Mouse (Mus musculus) liver, embryonic 12.5 days (tissue): ENCODE results near the gene Gm10799. TPM values are rescaled to one million over a fixed set of nuclear protein-coding genes. Genes with fewer than 3 reads are reported as not detected.
"Not testable (repeated sequence)": the region's sequence is repeated elsewhere in the genome, so short reads cannot be mapped to it uniquely, and the experiment has no call there.

Source experiments
- ATAC-seq: fragments of 200-750 bp; cut with Nextera tagmentation; 2 replicates; pipeline ENCODE4 v1.8.0; 2017; ENCODE audit warnings: moderate number of reproducible peaks, mild to moderate bottlenecking, moderate library complexity
- H3K27ac ChIP-seq: fragments of 300-500 bp; sonication (generic); 2 replicates; pipeline ENCODE4 v1.5.1; 2016; ENCODE audit warnings: mild to moderate bottlenecking
- H3K27me3 ChIP-seq: fragments of 300-500 bp; sonication (generic); replicated peaks from 2 replicates; pipeline ENCODE4 v1.6.1; 2016; ENCODE audit warnings: mild to moderate bottlenecking, moderate library complexity
- H3K36me3 ChIP-seq: fragments of 300-500 bp; sonication (generic); 2 replicates; pipeline ENCODE4 v1.6.1; 2016; ENCODE audit warnings: mild to moderate bottlenecking, moderate library complexity
- H3K4me1 ChIP-seq: fragments of 300-500 bp; sonication (generic); 2 replicates; pipeline ENCODE4 v1.6.1; 2016
- H3K4me2 ChIP-seq: fragments of 300-500 bp; sonication (generic); 2 replicates; pipeline ENCODE4 v1.6.1; 2016; ENCODE audit warnings: mild to moderate bottlenecking, moderate library complexity
- H3K4me3 ChIP-seq: fragments of 300-500 bp; sonication (generic); 2 replicates; pipeline ENCODE4 v1.5.1; 2016; ENCODE audit warnings: mild to moderate bottlenecking, moderate library complexity
- H3K9ac ChIP-seq: fragments of 300-500 bp; sonication (generic); 2 replicates; pipeline ENCODE4 v1.6.1; 2016; ENCODE audit warnings: mild to moderate bottlenecking, moderate library complexity
- H3K9me3 ChIP-seq: fragments of 300-500 bp; sonication (generic); replicated peaks from 2 replicates; pipeline ENCODE4 v1.6.1; 2016; ENCODE audit warnings: mild to moderate bottlenecking, moderate library complexity
- WGBS: fragments of 180-500 bp; shearing (Covaris S2); methylation state at CpG from one replicate; pipeline ENCODE4 v1.1.7; 2016; ENCODE audit not compliant: insufficient replicate concordance; 5-methylcytosine and 5-hydroxymethylcytosine counted together
- polyA plus RNA-seq: library from polyadenylated mRNA; unstranded; fragments of >200 nt; fragmentation: Nextera tagmentation; extraction: Ambion mirVana; gene quantifications from 2 replicates; pipeline ENCODE4 v1.2.1, GENCODE M21; 2016

The Gm10799 gene
- polyA plus RNA-seq, result not detected in 2 replicates

DNA sequence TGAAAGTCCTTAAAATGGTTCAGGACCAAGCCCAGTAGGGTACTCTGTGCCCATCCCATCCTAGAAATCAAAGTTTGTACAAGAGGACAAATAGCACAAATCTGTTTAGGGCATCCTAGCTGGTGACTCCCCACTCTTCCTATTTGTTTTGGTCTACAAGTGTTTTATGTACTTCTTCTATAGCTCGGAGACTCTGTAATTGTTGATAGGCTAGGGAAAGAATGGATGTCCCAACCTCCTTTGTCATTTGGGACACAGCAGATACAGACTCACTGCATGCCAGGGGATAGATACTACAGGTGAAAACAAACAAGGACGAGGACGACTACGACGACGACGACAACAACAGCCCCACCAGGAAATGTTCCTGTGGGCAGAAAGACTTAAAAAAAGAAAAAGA lies at the start of gene Gm10799:
TSS of gene Gm10799 (minus strand) at position 101 of the 400 bp plus-strand sequence.
- Histone ChIP-seq H3K4me1 (peaks cover 57% of the 10 kb centered on the region), H3K27ac (peak within 1 kb of the TSS; percentile 49; the same call in 1 of the 2 replicates), H3K4me2 (peak within 1 kb of the TSS; percentile 77; the same call in 1 of the 2 replicates)
- H3K27me3 ChIP-seq, H3K36me3 ChIP-seq, H3K9ac ChIP-seq, H3K4me3 ChIP-seq, ATAC-seq, H3K9me3 ChIP-seq: not testable (repeated sequence)
- 48% methylated on average over 7 of the region's 7 CpGs for WGBS

GRCm38 (mm10) chr2:104117173-104117572 lies 48.8 kb upstream of the Gm10799 start:
- not testable (repeated sequence) for H3K4me3 ChIP-seq, H3K9me3 ChIP-seq, H3K27me3 ChIP-seq, H3K4me2 ChIP-seq, H3K9ac ChIP-seq, ATAC-seq
- H3K4me1 ChIP-seq, result peaks cover 55% of the 10 kb centered on the region
- H3K27ac ChIP-seq, result peak overlapping the region; percentile 36; the same call in 1 of the 2 replicates
- H3K36me3 ChIP-seq, result peaks cover 37% of the 10 kb centered on the region

DNA sequence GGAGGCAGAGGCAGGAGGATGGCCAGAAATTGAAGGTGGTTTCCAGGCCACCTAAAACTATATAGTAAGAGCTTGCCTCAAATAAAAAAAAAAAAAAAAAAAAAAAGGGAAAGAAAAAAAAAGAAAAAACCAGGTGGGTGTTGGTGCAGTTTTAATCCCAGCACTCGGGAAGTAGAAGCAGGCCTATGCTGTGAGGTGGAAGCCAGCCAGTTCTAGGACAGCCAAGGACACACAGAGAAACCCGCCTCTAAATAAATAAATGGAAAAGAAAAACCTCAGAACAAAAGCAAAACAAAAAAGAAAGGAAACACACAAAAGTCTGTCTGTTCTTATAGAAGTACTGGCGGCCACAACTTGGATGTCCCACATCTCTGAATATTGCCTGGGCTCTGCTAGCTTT lies 46.5 kb upstream of the Gm10799 start:
- peaks cover 48% of the 10 kb centered on the region for H3K36me3 ChIP-seq
- H3K27ac ChIP-seq, result no peak overlapping the region
- 87% methylated on average over 3 of the region's 3 CpGs for WGBS
- no peak overlapping the region for H3K4me3 ChIP-seq
- no peaks in the 10 kb centered on the region for H3K9me3 ChIP-seq
- H3K9ac ChIP-seq, result no peak overlapping the region
- H3K4me1 ChIP-seq, result peaks cover 44% of the 10 kb centered on the region
- no peak for ATAC-seq
- no peak overlapping the region for H3K4me2 ChIP-seq
- no peaks in the 10 kb centered on the region for H3K27me3 ChIP-seq

DNA sequence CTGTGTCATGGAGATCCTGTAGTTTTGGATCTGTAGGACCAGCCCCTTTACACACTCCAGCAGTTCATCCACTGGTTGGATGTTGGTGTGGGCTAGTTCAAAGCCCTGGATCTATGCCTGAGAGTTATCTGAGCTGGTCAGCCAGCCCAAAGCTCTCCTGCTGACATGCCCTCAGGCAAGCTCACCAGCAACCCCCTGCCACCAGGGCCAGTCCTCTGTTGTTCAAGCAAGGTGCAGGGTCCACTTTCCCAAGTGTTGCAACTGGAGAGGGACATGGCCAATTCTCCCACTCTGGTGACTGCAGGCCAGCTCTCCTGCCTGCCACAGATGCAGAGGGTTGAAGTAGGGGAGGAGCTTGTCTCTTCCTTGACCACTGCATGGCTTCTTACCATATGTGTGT lies 45.2 kb upstream of the Gm10799 start:
- H3K27me3 ChIP-seq, H3K27ac ChIP-seq, H3K9me3 ChIP-seq, H3K9ac ChIP-seq, H3K4me2 ChIP-seq, H3K4me3 ChIP-seq: not testable (repeated sequence)
- Histone ChIP-seq H3K4me1 (peaks cover 40% of the 10 kb centered on the region), H3K36me3 (peaks cover 51% of the 10 kb centered on the region)
- ATAC-seq, result peak; percentile 55

- not testable (repeated sequence) for H3K27me3 ChIP-seq, ATAC-seq, H3K27ac ChIP-seq, H3K4me2 ChIP-seq, H3K9ac ChIP-seq, H3K4me3 ChIP-seq, H3K9me3 ChIP-seq
- WGBS, result no CpG with 5 or more reads among the region's 1 CpGs
- H3K36me3 ChIP-seq, result peaks cover 52% of the 10 kb centered on the region
- H3K4me1 ChIP-seq, result peaks cover 43% of the 10 kb centered on the region
Observed at GRCm38 (mm10) chr2:104111170-104111797, 42.9 kb upstream of the Gm10799 start.

DNA sequence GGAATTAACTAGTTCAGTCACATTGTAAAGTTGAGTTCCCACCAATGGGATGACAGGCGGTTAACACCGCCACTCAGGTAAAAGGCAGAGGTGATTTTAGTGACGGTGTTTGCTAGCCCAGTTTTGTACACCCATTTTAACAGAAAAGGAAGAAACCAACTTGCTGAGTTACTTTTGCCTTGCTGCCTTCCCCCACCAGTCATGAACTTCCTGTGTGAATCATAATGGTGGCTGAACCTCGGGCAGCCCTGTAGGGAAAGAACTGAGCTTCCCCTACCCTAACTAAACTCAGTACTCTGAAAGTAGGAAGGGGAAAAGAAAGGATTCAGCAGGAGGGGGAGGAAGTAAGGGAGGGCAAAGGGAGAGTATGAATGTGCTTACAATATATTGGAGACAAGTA lies 41.7 kb upstream of the Gm10799 start:
- H3K4me1 ChIP-seq, result peaks cover 47% of the 10 kb centered on the region
- H3K36me3 ChIP-seq, result peaks cover 59% of the 10 kb centered on the region
- no peak overlapping the region for H3K9ac ChIP-seq
- no peaks in the 10 kb centered on the region for H3K9me3 ChIP-seq
- H3K27ac ChIP-seq, result peak overlapping the region; percentile 55
- ATAC-seq, result no peak
- 62% methylated on average over 4 of the region's 4 CpGs for WGBS
- H3K4me3 ChIP-seq, result no peak overlapping the region
- H3K27me3 ChIP-seq, result no peaks in the 10 kb centered on the region
- 0 out of 2 replicates have a peak overlapping the region, but pooled peaks have one; percentile 2 for H3K4me2 ChIP-seq

- Histone ChIP-seq H3K4me1 (peaks cover 51% of the 10 kb centered on the region), H3K27ac (peak overlapping the region; percentile 55), H3K9me3 (no peaks in the 10 kb centered on the region), H3K36me3 (peaks cover 58% of the 10 kb centered on the region), H3K4me3 (no peak overlapping the region), H3K27me3 (no peaks in the 10 kb centered on the region), H3K9ac (peak overlapping the region; percentile 15; the same call in 1 of the 2 replicates), H3K4me2 (peak overlapping the region; percentile 2; the same call in 1 of the 2 replicates)
- 35% methylated on average over 2 of the region's 2 CpGs for WGBS
- ATAC-seq, result peak; percentile 29
Observed at GRCm38 (mm10) chr2:104109528-104109927, 41.2 kb upstream of the Gm10799 start.

GRCm38 (mm10) chr2:104109021-104109420 lies 40.7 kb upstream of the Gm10799 start:
- H3K9me3 ChIP-seq, H3K4me3 ChIP-seq, ATAC-seq, H3K27me3 ChIP-seq, H3K9ac ChIP-seq: not testable (repeated sequence)
- Histone ChIP-seq H3K27ac (0 out of 2 replicates have a peak overlapping the region, but pooled peaks have one; percentile 55), H3K4me1 (peaks cover 55% of the 10 kb centered on the region), H3K36me3 (peaks cover 60% of the 10 kb centered on the region), H3K4me2 (peak overlapping the region; percentile 2; the same call in 1 of the 2 replicates)
- WGBS, result 86% methylated on average over 2 of the region's 2 CpGs

DNA sequence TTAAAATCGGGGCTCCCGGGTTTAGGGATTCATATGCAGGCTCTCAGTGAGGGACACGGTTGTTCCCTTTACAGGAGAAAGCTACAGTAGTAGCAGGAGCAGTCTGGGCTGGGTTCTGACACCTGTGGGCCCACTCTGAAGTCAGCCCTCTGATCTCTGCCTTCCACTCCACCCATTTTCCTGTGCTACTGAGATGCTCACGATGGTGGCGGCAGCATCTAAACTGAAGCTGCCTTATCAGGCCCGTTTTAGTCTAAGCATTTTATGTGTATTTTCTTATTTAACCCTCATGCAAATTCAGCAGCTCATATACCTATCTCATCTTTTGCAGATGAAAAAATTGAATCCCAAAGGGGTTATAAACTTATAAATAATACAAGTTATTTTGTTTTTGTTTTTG lies 36.5 kb upstream of the Gm10799 start:
- 74% methylated on average over 6 of the region's 6 CpGs for WGBS
- Histone ChIP-seq H3K36me3 (peaks cover 43% of the 10 kb centered on the region), H3K4me1 (peaks cover 75% of the 10 kb centered on the region), H3K9ac (no peak overlapping the region), H3K27ac (peak overlapping the region; percentile 34; the same call in 1 of the 2 replicates), H3K4me3 (no peak overlapping the region), H3K4me2 (no peak overlapping the region), H3K27me3 (no peaks in the 10 kb centered on the region), H3K9me3 (no peaks in the 10 kb centered on the region)
- no peak for ATAC-seq

GRCm38 (mm10) chr2:104099946-104100345 lies 31.6 kb upstream of the Gm10799 start:
- Histone ChIP-seq H3K4me2 (peak overlapping the region; percentile 83), H3K36me3 (peaks cover 18% of the 10 kb centered on the region), H3K27ac (peak overlapping the region; percentile 97), H3K9ac (peak overlapping the region; percentile 9; the same call in 1 of the 2 replicates), H3K27me3 (no peaks in the 10 kb centered on the region), H3K4me1 (peaks cover 86% of the 10 kb centered on the region), H3K9me3 (no peaks in the 10 kb centered on the region), H3K4me3 (peak overlapping the region; percentile 1; the same call in 1 of the 2 replicates)
- WGBS, result 37% methylated on average over 1 of the region's 1 CpGs
- ATAC-seq, result no peak

DNA sequence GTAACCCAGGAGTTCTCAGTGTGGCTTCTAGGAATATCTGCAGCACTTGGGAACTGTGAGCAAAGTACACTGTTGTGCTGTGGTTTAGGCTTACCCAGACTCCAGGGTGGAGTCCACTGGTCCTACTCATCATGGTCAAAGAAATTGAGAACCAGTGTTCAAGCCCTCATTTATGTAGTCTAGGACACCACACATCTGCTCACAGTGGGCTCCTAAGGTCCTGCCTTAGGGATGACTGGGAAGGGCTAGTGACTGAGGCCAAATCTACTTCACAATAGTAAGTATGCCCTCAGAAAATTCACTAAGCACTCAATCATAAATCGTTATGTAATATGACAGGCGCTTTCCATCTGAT lies 30.9 kb upstream of the Gm10799 start:
- peak overlapping the region; percentile 97 for H3K27ac ChIP-seq
- peak overlapping the region; percentile 62 for H3K9ac ChIP-seq
- H3K4me3 ChIP-seq, result peak overlapping the region; percentile 76
- peaks cover 11% of the 10 kb centered on the region; the same call in 1 of the 2 replicates for H3K36me3 ChIP-seq
- peak overlapping the region; percentile 83 for H3K4me2 ChIP-seq
- 80% methylated on average over 2 of the region's 2 CpGs for WGBS
- ATAC-seq, result no peak
- peaks cover 81% of the 10 kb centered on the region for H3K4me1 ChIP-seq
- no peaks in the 10 kb centered on the region for H3K27me3 ChIP-seq
- H3K9me3 ChIP-seq, result no peaks in the 10 kb centered on the region

DNA sequence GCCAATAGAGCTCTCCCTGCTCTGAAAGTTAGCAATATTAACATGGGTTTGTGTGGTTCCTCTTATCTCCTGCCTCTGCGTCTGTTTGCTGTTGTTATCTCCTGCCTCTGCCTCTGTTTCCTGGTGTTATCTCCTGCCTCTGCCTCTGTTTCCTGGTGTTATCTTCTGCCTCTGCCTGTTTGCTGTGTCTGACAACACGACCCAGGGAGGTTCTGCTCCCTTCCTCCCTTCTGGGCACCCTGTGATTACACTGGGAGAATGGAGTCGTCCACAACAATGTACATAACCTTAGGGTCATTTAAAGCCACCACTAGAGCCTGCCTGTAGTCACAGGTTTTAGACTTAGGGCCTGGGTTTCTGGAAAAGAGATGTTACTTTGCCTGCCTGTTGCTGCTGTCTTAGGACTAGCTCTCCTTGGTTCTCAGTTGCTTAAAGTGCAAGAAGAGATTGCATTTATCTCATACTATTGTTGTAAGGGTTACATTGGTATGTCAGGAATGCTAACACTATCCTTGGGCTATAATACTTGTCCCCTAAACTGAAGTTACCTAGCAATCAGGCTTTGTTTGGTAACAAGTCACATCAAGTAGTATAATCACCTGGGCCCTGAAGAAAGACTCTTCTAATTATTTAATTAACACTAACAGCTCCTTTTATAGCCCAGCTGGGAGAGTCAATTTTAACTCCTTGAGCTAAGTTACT lies 30.3 kb upstream of the Gm10799 start:
- Histone ChIP-seq H3K4me1 (peaks cover 83% of the 10 kb centered on the region), H3K4me3 (peak overlapping the region; percentile 76), H3K4me2 (peak overlapping the region; percentile 83), H3K27me3 (no peaks in the 10 kb centered on the region), H3K27ac (peak overlapping the region; percentile 97), H3K9me3 (no peaks in the 10 kb centered on the region), H3K9ac (peak overlapping the region; percentile 62), H3K36me3 (0 out of 2 replicates have a peak, but pooled peaks cover 10% of the 10 kb centered on the region)
- 3% methylated on average over 3 of the region's 3 CpGs for WGBS
- peak; percentile 91 for ATAC-seq
